Comparison of ENCODE assay signal across 8 mouse cellular contexts in genomic region chr14:44858868-44859613, GRCm38 (mm10). TPM values are rescaled to one million over a fixed set of nuclear protein-coding genes. Genes with fewer than 3 reads are reported as not detected.
A peak's percentile ranks its signal among the peaks of the same experiment; 100 is the strongest.
DNase-seq lines count a peak whose midpoint lies in the region; ATAC-seq and TF ChIP-seq lines count a peak whose summit lies in the region.

Gene Ptgdr (minus strand): TSS chr14:44859375.

- H3K36me3 ChIP-seq in heart, embryonic 10.5 days = no peaks in the 10 kb centered on the region
- H3K36me3 ChIP-seq in ES-Bruce4 (ENCODE audit: control insufficient read depth, insufficient read depth, low read length, poor library complexity, severe bottlenecking) = no peaks in the 10 kb centered on the region
- no peaks in the 10 kb centered on the region for H3K36me3 ChIP-seq in forebrain, embryonic 15.5 days

- no peak for TF ChIP-seq POLR2A in ES-Bruce4 (IDR thresholded peaks at IDR 0.05; ENCODE audit: insufficient read depth, low read length)

- no peak for TF ChIP-seq EP300 in ES-Bruce4 (IDR thresholded peaks at IDR 0.05; ENCODE audit: insufficient read depth, low read depth, low read length)

- DNase-seq in heart, embryonic 10.5 days (ENCODE audit: low spot score) = no peak
- no peak for DNase-seq in heart, postnatal 25 days (ENCODE audit: low spot score)
- no peak for DNase-seq in adrenal gland, adult 18-20 months (ENCODE audit: low spot score in 2 of 2)
- DNase-seq in thymus, postnatal 14 days = no peak

- peak; percentile 47; the same call in 1 of the 2 replicates for ATAC-seq in forebrain, embryonic 15.5 days (replicated peaks)
- peak; percentile 30 for ATAC-seq in megakaryocyte progenitor cell, adult 5-6 weeks (replicated peaks; ENCODE audit: poor library complexity)
- ATAC-seq in cerebellum, adult (ENCODE audit: insufficient number of reproducible peaks, low FRiP score, low TSS enrichment) = no peak

- H3K27me3 ChIP-seq in heart, embryonic 10.5 days (ENCODE audit: insufficient read depth, poor library complexity, severe bottlenecking) = peaks cover 35% of the 10 kb centered on the region
- H3K27me3 ChIP-seq in ES-Bruce4 (ENCODE audit: control insufficient read depth, insufficient read depth, low read length, poor library complexity, severe bottlenecking) = peaks cover 5% of the 10 kb centered on the region
- peaks cover 17% of the 10 kb centered on the region for H3K27me3 ChIP-seq in forebrain, embryonic 15.5 days

- intact Hi-C loops in heart, postnatal 25 days (cut with DNase I) = no loop called here

- H3K4me3 ChIP-seq in heart, embryonic 10.5 days = peak within 1 kb of the TSS; percentile 54
- peak within 1 kb of the TSS; percentile 51 for H3K4me3 ChIP-seq in ES-Bruce4 (ENCODE audit: low read depth, low read length)
- H3K4me3 ChIP-seq in forebrain, embryonic 15.5 days = peak within 1 kb of the TSS; percentile 26

- H3K9me3 ChIP-seq in heart, embryonic 10.5 days = no peaks in the 10 kb centered on the region
- H3K9me3 ChIP-seq in ES-Bruce4 (replicated peaks; ENCODE audit: control insufficient read depth, insufficient read depth, low read length, poor library complexity, severe bottlenecking) = no peaks in the 10 kb centered on the region
- H3K9me3 ChIP-seq in forebrain, embryonic 15.5 days = no peaks in the 10 kb centered on the region

- H3K4me2 ChIP-seq in forebrain, embryonic 15.5 days (replicated peaks) = peak within 1 kb of the TSS; percentile 41

- no peak for TF ChIP-seq CTCF in ES-Bruce4 (IDR thresholded peaks at IDR 0.05; ENCODE audit: low read depth, low read length)

- H3K4me1 ChIP-seq in heart, embryonic 10.5 days = peaks cover 11% of the 10 kb centered on the region
- no peaks in the 10 kb centered on the region for H3K4me1 ChIP-seq in ES-Bruce4 (ENCODE audit: control insufficient read depth, insufficient read depth, low read length)
- H3K4me1 ChIP-seq in forebrain, embryonic 15.5 days = no peaks in the 10 kb centered on the region

- no peak within 1 kb of the TSS for H3K27ac ChIP-seq in heart, embryonic 10.5 days
- H3K27ac ChIP-seq in ES-Bruce4 (ENCODE audit: insufficient read depth, low read length) = no peak within 1 kb of the TSS
- H3K27ac ChIP-seq in forebrain, embryonic 15.5 days (replicated peaks) = no peak within 1 kb of the TSS

- no peak within 1 kb of the TSS for H3K9ac ChIP-seq in ES-Bruce4 (ENCODE audit: low read depth, poor library complexity, severe bottlenecking)
- no peak within 1 kb of the TSS for H3K9ac ChIP-seq in forebrain, embryonic 15.5 days (replicated peaks)

- WGBS in heart, embryonic 10.5 days = 1% methylated on average over 32 of the region's 32 CpGs
- under 1% methylated on average over 32 of the region's 32 CpGs for WGBS in forebrain, embryonic 15.5 days

RNA-seq across cellular contexts. Expression of gene Ptgdr, which starts in this region (rescaled TPM):
- 0.04 TPM in 1 of 2 replicates, not detected in the other for polyA plus RNA-seq in heart, embryonic 10.5 days (2016; fragmentation: Nextera tagmentation; extraction: Ambion mirVana)
- total RNA-seq in heart, postnatal 25 days (2021) = not detected
- not detected in 2 replicates for polyA plus RNA-seq in ES-Bruce4 (2011; ENCODE audit: insufficient read depth, insufficient read length, low read depth, missing spikeins)
- polyA plus RNA-seq in forebrain, embryonic 15.5 days (2015; fragmentation: Nextera tagmentation; extraction: Ambion mirVana) = 0.25 and 0.45 TPM in 2 replicates
- total RNA-seq in megakaryocyte progenitor cell, adult 5-6 weeks (2015) = not detected in 2 replicates
- total RNA-seq in megakaryocyte progenitor cell, adult 5-6 weeks (2017) = not detected in 2 replicates
- total RNA-seq in adrenal gland, adult 18-20 months (2021) = not detected

Comparison
In these comparisons a context has a peak if more than half of its experiments do, and no peak if none do; other contexts are left out.
1. Peak in ATAC-seq, H3K4me3 ChIP-seq and H3K4me2 ChIP-seq in forebrain, embryonic 15.5 days; RNA of the gene not detected or under 1 TPM.
2. Peak in ATAC-seq in megakaryocyte progenitor cell, adult 5-6 weeks; RNA of the gene not detected or under 1 TPM.